Mouse (Mus musculus) layer of hippocampus, adult 8-10 months (tissue): ENCODE measurements around the gene Ccdc42. TPM values are rescaled to one million over a fixed set of nuclear protein-coding genes. Genes with fewer than 3 reads are reported as not detected.
A peak's percentile ranks its signal among the peaks of the same experiment; 100 is the strongest.

Experiments
- DNase-seq, 2 experiments: peaks; one replicate each; pipeline ENCODE4 v3.0.0; 2022; ENCODE audit warnings: low spot score in 2 of 2
- total RNA-seq, 4 experiments: library from RNA; stranded (reverse); gene quantifications; 2 replicates each; pipeline ENCODE4 v1.2.4; 2022

The Ccdc42 gene
- total RNA-seq, 4 experiments from 2014 or later = 1.8 to 2.5 (median 2.0) TPM

- no peak for DNase-seq
These were observed 2.8 kb upstream of the Ccdc42 start for GRCm38 (mm10) chr11:68583906-68584480.

- DNase-seq = no peak
These were observed 931 bp upstream of the Ccdc42 start for GRCm38 (mm10) chr11:68585890-68586289.

DNA sequence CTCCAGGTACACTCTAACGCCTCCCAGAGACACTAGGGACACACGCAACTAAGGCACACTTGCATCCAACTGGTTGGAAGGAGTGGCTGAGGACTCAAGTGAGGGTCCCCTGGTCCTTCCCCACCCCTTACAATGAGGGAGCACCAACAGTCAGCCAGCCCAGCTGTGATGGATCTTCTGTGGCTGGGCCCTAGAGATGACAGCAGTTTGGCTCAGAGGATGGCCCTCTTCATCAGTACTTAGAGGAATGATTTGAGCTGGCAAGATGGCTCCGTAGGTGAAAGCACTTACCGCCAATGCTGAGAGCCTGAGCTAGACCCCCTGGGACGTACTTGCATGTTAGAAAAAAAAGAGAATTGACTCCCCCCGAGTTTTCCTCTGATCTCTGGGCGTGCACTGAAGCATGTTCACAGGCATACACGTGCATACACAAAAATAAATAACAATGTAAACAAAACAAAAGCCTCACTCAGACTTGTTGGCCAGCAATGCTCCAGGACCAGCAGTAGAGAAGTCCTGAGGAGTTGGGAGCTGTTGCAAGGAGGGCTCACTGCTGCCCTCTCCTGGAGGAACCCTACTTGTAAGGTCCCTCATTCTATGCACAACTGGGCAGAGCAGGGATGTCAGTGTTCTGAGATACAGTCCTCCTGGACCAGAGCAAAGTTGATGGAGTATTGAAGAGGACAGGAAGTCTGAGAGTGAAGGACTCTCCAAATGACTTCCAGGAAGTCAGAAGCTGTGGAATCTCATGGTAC is 2.4 kb downstream of the Ccdc42 start:
- peak; percentile 60 to 85 for DNase-seq

DNA sequence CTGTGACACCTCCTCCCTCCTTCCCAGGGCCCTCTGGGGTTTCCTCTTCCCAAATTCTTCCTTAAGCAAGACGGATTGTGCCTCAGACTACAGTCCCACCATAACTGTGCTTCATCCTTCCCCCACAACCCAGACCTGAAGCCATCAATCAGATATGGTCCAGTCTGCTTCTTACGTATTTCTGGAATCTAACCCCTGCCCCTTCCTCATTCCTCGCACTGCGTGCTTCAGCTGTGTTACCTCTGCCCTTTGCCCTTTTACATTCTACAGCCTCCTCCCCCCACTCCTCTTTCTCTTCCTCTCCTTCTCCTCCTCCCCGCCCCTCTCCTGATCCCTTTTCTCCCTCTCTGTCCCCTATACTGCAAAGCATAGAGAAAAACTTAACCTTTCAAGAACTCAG is 4.9 kb downstream of the Ccdc42 start:
- no peak for DNase-seq

GRCm38 (mm10) chr11:68593247-68593646 is 6.4 kb downstream of the Ccdc42 start:
- DNase-seq = no peak

DNA sequence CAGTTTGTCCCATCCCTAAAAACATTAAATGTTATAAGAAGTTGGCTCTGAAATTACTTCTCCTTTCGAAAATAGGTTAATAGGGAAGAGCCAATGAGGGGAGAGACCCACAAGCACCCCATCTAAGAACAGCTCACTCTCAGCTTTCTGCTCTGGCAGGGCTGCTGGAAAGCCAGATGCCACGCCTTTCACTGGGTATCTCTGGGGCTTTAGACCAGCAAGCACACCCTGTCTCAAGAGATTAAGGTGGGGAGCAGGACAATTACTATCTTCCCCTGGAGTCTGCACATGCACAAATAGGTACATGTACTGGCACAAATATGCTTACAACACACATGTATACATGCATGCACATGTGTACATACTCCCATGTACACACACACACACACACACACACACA is 11.1 kb downstream of the Ccdc42 start:
- no peak for DNase-seq

- DNase-seq = no peak
These were observed 13.8 kb downstream of the Ccdc42 start for GRCm38 (mm10) chr11:68600551-68601021.

DNA sequence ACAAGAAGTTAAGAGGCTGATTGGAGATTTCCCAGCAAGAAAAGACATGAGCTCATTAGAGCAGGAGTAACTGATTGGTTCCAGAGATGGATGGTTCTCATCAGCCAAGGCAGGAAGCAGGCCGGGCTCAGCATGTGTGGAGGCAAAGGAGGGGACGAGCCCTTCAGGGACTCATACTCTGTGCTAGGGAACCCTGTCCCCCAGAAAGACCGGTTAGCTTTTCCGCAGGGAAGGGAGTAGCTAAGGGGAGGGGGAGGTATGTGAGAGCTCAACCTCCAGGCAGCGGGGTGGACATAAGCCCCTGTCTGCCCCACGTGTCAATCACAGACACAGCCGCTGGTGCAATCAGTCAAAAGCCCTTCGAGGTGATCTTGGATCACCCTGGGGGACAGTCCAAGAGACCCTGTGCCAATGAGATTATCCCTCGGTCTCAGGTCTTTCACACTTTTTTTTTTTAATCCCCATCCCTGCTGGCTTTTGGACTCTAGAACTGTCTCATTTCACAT is 14.7 kb downstream of the Ccdc42 start:
- no peak for DNase-seq

GRCm38 (mm10) chr11:68602200-68602931 is 15.5 kb downstream of the Ccdc42 start:
- DNase-seq = no peak

- DNase-seq = no peak
These were observed 20.2 kb downstream of the Ccdc42 start for GRCm38 (mm10) chr11:68607046-68607445.

DNA sequence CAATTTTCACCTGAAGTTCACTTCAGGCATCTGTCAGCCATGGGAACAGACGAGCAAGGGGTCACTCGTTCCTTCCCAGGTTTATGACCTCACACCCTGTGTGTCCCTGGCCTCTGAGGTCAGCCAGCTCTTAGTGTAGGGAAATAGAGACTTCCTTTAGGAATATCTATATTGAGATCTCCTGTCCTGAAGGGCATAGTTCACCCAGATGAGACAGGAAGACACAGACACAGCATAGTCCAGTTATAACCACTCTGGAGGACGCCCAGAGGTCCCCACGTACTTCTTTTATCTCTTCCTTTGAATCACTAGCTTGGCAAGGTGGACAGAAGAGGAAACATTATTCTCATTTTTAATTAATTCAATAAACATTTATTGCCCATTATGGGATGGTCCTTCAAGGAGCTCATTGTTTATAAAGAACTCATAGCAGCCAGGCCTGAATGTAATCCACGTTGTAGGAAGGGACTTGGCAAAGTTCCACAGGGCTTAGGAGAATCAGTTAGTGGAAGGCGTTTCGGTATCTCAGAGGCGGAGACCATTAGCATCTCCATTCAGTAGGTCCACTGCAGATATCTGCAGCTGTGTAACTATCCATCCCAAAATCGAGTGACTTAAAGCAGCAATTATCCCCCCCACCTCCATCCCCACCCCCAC is 23.2 kb downstream of the Ccdc42 start:
- DNase-seq = no peak

GRCm38 (mm10) chr11:68610567-68610947 is 23.7 kb downstream of the Ccdc42 start:
- no peak for DNase-seq

GRCm38 (mm10) chr11:68613071-68613711 is 26.4 kb downstream of the Ccdc42 start:
- no peak for DNase-seq

GRCm38 (mm10) chr11:68622751-68623150 is 35.9 kb downstream of the Ccdc42 start:
- DNase-seq = no peak

GRCm38 (mm10) chr11:68623225-68623870 is 36.5 kb downstream of the Ccdc42 start:
- DNase-seq = peak; percentile 51 to 64

GRCm38 (mm10) chr11:68623871-68624258 is 37.0 kb downstream of the Ccdc42 start:
- DNase-seq = no peak

GRCm38 (mm10) chr11:68631611-68632316 is 44.9 kb downstream of the Ccdc42 start:
- DNase-seq = peak in 1 of 2 experiments; percentile 25

GRCm38 (mm10) chr11:68637861-68638615 is 51.2 kb downstream of the Ccdc42 start:
- DNase-seq = no peak

DNA sequence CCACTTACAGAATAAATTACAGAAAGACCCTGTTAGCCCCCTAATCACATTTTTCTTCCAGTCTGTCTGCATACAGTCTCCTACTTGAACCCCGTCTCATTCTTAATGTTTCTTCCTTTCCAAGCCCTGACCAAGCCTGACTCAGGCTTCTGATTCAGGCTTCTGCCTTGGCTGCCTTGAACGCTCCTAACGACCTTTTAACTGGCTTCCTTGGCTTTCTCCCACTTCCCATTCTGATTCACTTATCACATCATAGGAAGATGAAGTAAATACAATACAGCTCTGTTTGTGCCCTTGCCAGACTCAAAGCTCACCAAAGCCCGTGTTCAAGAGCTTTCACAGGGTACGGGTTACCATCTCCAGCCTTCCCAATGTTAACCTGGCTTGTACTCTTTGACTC is 54.5 kb downstream of the Ccdc42 start:
- DNase-seq = no peak
